Mouse (Mus musculus) kidney, postnatal 0 days (tissue): ENCODE results near the gene Fkbp8. TPM values are rescaled to one million over a fixed set of nuclear protein-coding genes. Genes with fewer than 3 reads are reported as not detected.

Experiments used
- ATAC-seq: fragments of 200-750 bp; cut with Nextera tagmentation; replicated peaks from 2 replicates; pipeline ENCODE4 v1.8.0; 2017; ENCODE audit warnings: low read depth, moderate number of reproducible peaks, moderate TSS enrichment, moderate library complexity; ENCODE audit not compliant: low FRiP score
- DNase-seq: peaks from one replicate; pipeline ENCODE4 v3.0.0-alpha.2; 2016; ENCODE audit warnings: low spot score
- H3K27ac ChIP-seq: fragments of 300-500 bp; sonication (generic); 2 replicates; pipeline ENCODE4 v1.5.1; 2014; ENCODE audit warnings: mild to moderate bottlenecking
- H3K27me3 ChIP-seq: fragments of 300-500 bp; sonication (generic); 2 replicates; pipeline ENCODE4 v1.6.1; 2014; ENCODE audit warnings: low read length, mixed read lengths; ENCODE audit not compliant: insufficient read depth
- H3K36me3 ChIP-seq: fragments of 300-500 bp; sonication (generic); 2 replicates; pipeline ENCODE4 v1.6.1; 2014; ENCODE audit warnings: low read length, mixed read lengths; ENCODE audit not compliant: insufficient read depth
- H3K4me1 ChIP-seq: fragments of 300-500 bp; sonication (generic); replicated peaks from 2 replicates; pipeline ENCODE4 v1.6.1; 2014; ENCODE audit warnings: antibody characterized with exemption, low read length, mixed read lengths; ENCODE audit not compliant: insufficient read depth
- H3K4me2 ChIP-seq: fragments of 300-500 bp; sonication (generic); 2 replicates; pipeline ENCODE4 v1.6.1; 2014; ENCODE audit warnings: mild to moderate bottlenecking, low read length, moderate library complexity, mixed read lengths
- H3K4me3 ChIP-seq: fragments of 300-500 bp; sonication (generic); replicated peaks from 2 replicates; pipeline ENCODE4 v1.5.1; 2014; ENCODE audit warnings: low read depth, low read length
- H3K9ac ChIP-seq: fragments of 300-500 bp; sonication (generic); 2 replicates; pipeline ENCODE4 v1.6.1; 2014; ENCODE audit warnings: low read depth, low read length
- H3K9me3 ChIP-seq: fragments of 300-500 bp; sonication (generic); replicated peaks from 2 replicates; pipeline ENCODE4 v1.6.1; 2016; ENCODE audit warnings: low read length, inconsistent platforms, mixed read lengths
- CTCF ChIP-seq: IDR thresholded peaks from 2 replicates; pipeline ENCODE4 v1.5.1; 2016; ENCODE audit warnings: antibody characterized with exemption, low read depth, mild to moderate bottlenecking, moderate library complexity
- WGBS: fragments of 180-500 bp; shearing (Covaris S2); extraction: QIAGEN DNeasy Blood & Tissue Kit; methylation state at CpG from one replicate; pipeline ENCODE4 v1.1.7; 2014; 5-methylcytosine and 5-hydroxymethylcytosine counted together
- polyA plus RNA-seq: library from polyadenylated mRNA; unstranded; fragments of >200 nt; fragmentation: Nextera tagmentation; extraction: Ambion mirVana; gene quantifications from 2 replicates; pipeline ENCODE4 v1.2.1, GENCODE M21; 2015

The Fkbp8 gene
- polyA plus RNA-seq, 1 experiment from 2014 or later = 249 TPM

DNA sequence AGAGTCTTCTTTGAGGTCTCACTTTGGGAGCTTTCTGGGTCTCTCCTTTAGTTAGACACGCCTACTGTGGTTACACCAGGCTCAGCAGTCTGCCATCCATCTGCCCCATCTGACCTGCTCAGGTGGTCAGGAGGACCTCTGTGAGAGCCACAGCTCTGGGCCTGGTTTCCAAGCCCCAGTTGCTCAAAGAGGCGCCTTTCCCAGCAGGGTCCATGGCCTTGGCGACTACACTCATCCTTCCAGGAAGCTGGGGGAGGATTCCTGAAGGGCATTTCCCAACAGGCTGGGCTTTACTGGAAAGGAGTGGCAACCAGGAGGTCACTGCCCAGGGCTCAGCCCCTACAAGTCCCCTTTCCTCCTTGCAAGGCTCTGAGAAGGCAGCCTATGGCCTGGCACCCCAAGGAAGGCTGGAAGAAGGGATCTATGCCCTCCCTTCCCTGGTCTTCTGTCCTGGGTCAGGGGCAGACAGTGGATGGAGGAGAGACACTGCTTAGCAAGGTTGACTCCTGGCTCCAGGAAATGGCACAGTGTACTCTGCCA, 37.2 kb downstream of the Fkbp8 start:
- DNase-seq = no peak
- Histone ChIP-seq H3K9ac (0 out of 2 replicates have a peak overlapping the region, but pooled peaks have one; percentile 4), H3K4me2 (no peak overlapping the region), H3K4me1 (peaks cover 33% of the 10 kb centered on the region), H3K9me3 (no peaks in the 10 kb centered on the region), H3K4me3 (no peak overlapping the region), H3K27ac (0 out of 2 replicates have a peak overlapping the region, but pooled peaks have one; percentile 8), H3K27me3 (no peaks in the 10 kb centered on the region), H3K36me3 (no peaks in the 10 kb centered on the region)
- WGBS = 54% methylated on average over 3 of the region's 3 CpGs
- no peak for ATAC-seq
- TF ChIP-seq CTCF = no peak

DNA sequence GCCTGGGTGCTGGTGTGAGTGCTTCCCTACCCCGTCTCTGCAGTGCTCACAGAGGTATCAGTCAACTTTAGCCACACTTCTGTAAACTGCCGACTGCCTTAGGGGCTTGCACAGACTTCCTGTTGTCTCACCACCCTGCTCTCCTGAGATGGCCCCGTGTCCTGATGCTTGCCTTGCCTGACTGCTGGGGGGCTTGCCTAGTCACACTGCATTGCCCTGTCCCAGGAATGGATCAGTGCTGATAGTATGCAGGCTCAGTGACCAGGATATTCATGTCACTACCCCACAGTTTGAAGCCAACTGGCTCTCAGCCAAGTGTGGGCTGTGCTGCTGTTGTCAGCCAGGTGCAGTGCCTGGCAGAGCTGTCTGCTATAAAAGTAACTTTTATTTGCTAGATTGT, 38.0 kb downstream of the Fkbp8 start:
- Histone ChIP-seq H3K4me2 (no peak overlapping the region), H3K4me1 (peaks cover 28% of the 10 kb centered on the region), H3K27ac (no peak overlapping the region), H3K27me3 (no peaks in the 10 kb centered on the region), H3K36me3 (no peaks in the 10 kb centered on the region), H3K9me3 (no peaks in the 10 kb centered on the region), H3K4me3 (no peak overlapping the region), H3K9ac (no peak overlapping the region)
- DNase-seq (no peak), ATAC-seq (no peak)
- WGBS = 51% methylated on average over 3 of the region's 3 CpGs
- TF ChIP-seq CTCF = no peak

DNA sequence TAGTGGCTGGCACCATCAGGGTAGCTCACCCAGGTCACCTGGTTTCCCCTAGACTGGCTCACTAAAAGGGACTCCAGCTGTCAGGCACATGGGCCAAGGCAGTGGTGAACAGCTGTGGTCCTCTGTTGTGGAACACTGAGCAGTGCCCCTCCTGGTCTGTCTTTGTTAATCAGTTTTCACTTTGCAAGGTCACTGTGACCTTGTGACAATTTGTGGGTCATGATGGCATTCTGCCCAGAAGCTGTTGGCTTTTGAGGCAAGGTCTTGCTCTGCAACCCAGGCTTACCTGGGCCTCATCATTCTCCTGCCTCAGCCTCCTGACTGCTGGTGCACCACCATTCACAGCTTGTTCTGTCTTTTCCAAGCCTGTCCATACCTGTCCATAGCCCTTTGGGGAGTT, 42.8 kb downstream of the Fkbp8 start:
- no peak overlapping the region for H3K4me3 ChIP-seq
- no peaks in the 10 kb centered on the region for H3K9me3 ChIP-seq
- no peak overlapping the region for H3K4me2 ChIP-seq
- DNase-seq (no peak), ATAC-seq (no peak; the same call in 1 of the 2 replicates)
- TF ChIP-seq CTCF = no peak
- H3K4me1 ChIP-seq = peaks cover 3% of the 10 kb centered on the region
- H3K36me3 ChIP-seq = no peaks in the 10 kb centered on the region
- H3K27ac ChIP-seq = no peak overlapping the region
- no peak overlapping the region for H3K9ac ChIP-seq
- H3K27me3 ChIP-seq = no peaks in the 10 kb centered on the region

DNA sequence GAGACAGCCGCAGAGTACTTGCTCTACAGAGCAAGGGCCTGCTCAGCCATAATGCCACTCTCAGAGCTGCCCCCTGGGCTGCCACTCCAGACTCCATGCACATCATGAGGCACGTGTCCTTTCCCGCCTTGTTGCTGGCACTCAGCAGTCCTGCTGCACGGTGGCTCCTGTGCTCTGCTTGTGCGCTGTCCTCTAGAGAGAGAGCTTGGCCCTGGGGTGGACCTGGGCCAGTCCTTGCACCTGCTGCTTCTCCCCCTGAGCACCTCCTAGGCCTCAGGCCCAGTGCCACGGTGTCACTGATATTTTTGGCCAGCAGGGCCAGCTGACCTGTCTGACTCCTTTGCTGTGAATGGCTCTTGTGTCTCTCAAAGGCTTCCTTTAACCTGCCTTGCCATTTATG, 43.5 kb downstream of the Fkbp8 start:
- Histone ChIP-seq H3K4me3 (no peak overlapping the region), H3K9ac (no peak overlapping the region), H3K4me2 (no peak overlapping the region), H3K4me1 (no peaks in the 10 kb centered on the region), H3K9me3 (no peaks in the 10 kb centered on the region), H3K27me3 (no peaks in the 10 kb centered on the region), H3K36me3 (no peaks in the 10 kb centered on the region), H3K27ac (no peak overlapping the region)
- 78% methylated on average over 6 of the region's 6 CpGs for WGBS
- DNase-seq (no peak), ATAC-seq (no peak)
- TF ChIP-seq CTCF = no peak

DNA sequence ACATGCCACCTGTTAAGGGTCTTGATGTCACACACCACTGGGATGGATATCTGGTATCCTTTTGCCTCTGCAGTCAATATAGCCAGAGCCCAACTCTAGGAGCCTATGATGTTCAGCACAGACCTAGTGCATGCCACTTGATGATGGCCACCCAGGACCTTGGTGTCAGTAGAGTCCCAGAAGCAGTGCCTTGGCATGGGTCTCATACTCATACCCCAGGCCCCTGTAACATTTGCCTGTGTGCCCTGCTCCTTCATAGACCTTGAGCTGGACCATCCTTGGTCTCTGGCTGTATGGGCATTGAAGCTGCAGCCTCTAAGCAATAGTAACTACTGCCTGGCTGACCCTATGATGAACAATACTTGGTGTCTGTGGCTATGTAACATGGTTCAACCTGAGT, 46.8 kb downstream of the Fkbp8 start:
- no peak for TF ChIP-seq CTCF
- Histone ChIP-seq H3K27ac (peak overlapping the region; percentile 39; the same call in 1 of the 2 replicates), H3K4me2 (no peak overlapping the region), H3K36me3 (peaks cover 8% of the 10 kb centered on the region; the same call in 1 of the 2 replicates), H3K9ac (no peak overlapping the region), H3K4me1 (no peaks in the 10 kb centered on the region), H3K27me3 (no peaks in the 10 kb centered on the region), H3K4me3 (no peak overlapping the region), H3K9me3 (no peaks in the 10 kb centered on the region)
- DNase-seq (no peak), ATAC-seq (no peak)

DNA sequence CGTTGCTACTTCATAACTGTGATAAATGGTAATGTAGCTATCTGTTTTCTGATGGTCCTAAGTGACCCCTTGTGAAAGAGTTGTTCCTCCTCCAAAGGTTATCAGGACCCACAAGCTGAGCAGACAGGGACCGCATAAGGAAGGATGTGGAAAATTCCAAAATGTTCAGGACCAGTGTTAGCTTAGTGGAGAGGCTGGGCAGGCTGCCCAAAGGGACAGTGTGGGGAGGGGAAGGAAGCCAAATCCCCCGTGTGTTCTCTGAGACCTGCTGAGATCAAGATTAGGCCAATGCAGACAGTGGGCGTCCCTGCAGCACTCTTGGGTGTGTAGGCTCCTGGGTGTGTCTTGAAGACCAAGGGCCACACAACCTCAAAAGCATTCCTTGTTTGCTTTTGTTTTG, 47.4 kb downstream of the Fkbp8 start:
- ATAC-seq = no peak
- H3K9me3 ChIP-seq = no peaks in the 10 kb centered on the region
- peaks cover 9% of the 10 kb centered on the region; the same call in 1 of the 2 replicates for H3K36me3 ChIP-seq
- peak overlapping the region; percentile 39; the same call in 1 of the 2 replicates for H3K27ac ChIP-seq
- no peak overlapping the region for H3K4me3 ChIP-seq
- WGBS = 52% methylated on average over 4 of the region's 4 CpGs
- no peaks in the 10 kb centered on the region for H3K4me1 ChIP-seq
- H3K4me2 ChIP-seq = no peak overlapping the region
- peak; percentile 78 for DNase-seq
- no peak overlapping the region for H3K9ac ChIP-seq
- no peaks in the 10 kb centered on the region for H3K27me3 ChIP-seq
- no peak for TF ChIP-seq CTCF

DNA sequence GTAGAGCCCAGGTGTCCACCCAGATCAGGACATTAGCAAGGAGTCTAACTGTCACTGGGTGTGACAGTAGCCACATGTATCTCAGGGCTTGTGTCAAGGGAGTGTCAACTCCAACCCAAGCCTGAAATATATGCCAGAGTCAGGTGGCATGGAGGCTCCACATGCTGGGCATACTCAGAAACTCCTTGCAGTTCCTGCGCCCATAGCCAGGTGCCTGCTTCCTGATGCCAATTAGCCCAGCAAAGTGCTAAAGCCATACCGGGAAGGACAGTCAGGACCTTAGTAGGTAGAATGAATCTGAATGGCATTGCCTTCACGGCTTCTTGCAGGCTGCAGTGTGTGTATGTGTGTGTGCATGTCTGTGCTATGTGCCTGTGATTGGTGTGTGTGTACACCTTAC, 49.7 kb downstream of the Fkbp8 start:
- Histone ChIP-seq H3K27ac (no peak overlapping the region), H3K27me3 (no peaks in the 10 kb centered on the region), H3K9ac (no peak overlapping the region), H3K36me3 (peaks cover 29% of the 10 kb centered on the region), H3K4me2 (no peak overlapping the region), H3K4me3 (no peak overlapping the region), H3K4me1 (no peaks in the 10 kb centered on the region), H3K9me3 (no peaks in the 10 kb centered on the region)
- no peak for DNase-seq
- no peak for ATAC-seq
- 95% methylated on average over 3 of the region's 3 CpGs for WGBS
- no peak for TF ChIP-seq CTCF
